Mouse (Mus musculus): ENCODE results near the gene Nipal3. TPM values are rescaled to one million over a fixed set of nuclear protein-coding genes. Genes with fewer than 3 reads are reported as not detected.

Nipal3 gene
- polyA plus RNA-seq, 1 experiment from 2014 or later = 1.8 TPM

GRCm38 (mm10) chr4:135520421-135520820 lies 25.6 kb upstream of the Nipal3 start:
- Histone ChIP-seq H3K36me3 (no peaks in the 10 kb centered on the region), H3K4me3 (no peak overlapping the region), H3K4me1 (replicated peaks) (peaks cover 30% of the 10 kb centered on the region), H3K27ac (no peak overlapping the region), H3K9me3 (no peaks in the 10 kb centered on the region), H3K27me3 (ENCODE audit: insufficient read depth, poor library complexity, severe bottlenecking) (peaks cover 31% of the 10 kb centered on the region)
- 81% methylated on average over 9 of the region's 9 CpGs for WGBS
- no peak for DNase-seq (ENCODE audit: low spot score)

GRCm38 (mm10) chr4:135518135-135518534 lies 23.3 kb upstream of the Nipal3 start:
- Histone ChIP-seq H3K27ac (no peak overlapping the region), H3K4me1 (replicated peaks) (peaks cover 18% of the 10 kb centered on the region), H3K9me3 (no peaks in the 10 kb centered on the region), H3K4me3 (no peak overlapping the region), H3K27me3 (ENCODE audit: insufficient read depth, poor library complexity, severe bottlenecking) (peaks cover 22% of the 10 kb centered on the region), H3K36me3 (no peaks in the 10 kb centered on the region)
- no peak for DNase-seq (ENCODE audit: low spot score)
- 92% methylated on average over 12 of the region's 12 CpGs for WGBS

- Histone ChIP-seq H3K27ac (peak overlapping the region; percentile 56; the same call in 1 of the 2 replicates), H3K9me3 (no peaks in the 10 kb centered on the region), H3K36me3 (no peaks in the 10 kb centered on the region), H3K4me1 (replicated peaks) (peaks cover 18% of the 10 kb centered on the region), H3K27me3 (ENCODE audit: insufficient read depth, poor library complexity, severe bottlenecking) (peaks cover 20% of the 10 kb centered on the region), H3K4me3 (no peak overlapping the region)
- 52% methylated on average over 15 of the region's 15 CpGs for WGBS
- DNase-seq (ENCODE audit: low spot score) = peak; percentile 57
Observed at GRCm38 (mm10) chr4:135516351-135517316, 21.8 kb upstream of the Nipal3 start.

- Histone ChIP-seq H3K9me3 (no peaks in the 10 kb centered on the region), H3K36me3 (no peaks in the 10 kb centered on the region), H3K27ac (no peak overlapping the region), H3K27me3 (ENCODE audit: insufficient read depth, poor library complexity, severe bottlenecking) (peaks cover 26% of the 10 kb centered on the region), H3K4me1 (replicated peaks) (peaks cover 18% of the 10 kb centered on the region), H3K4me3 (no peak overlapping the region)
- no peak for DNase-seq (ENCODE audit: low spot score)
- 66% methylated on average over 14 of the region's 14 CpGs for WGBS
Observed at GRCm38 (mm10) chr4:135514925-135515324, 20.1 kb upstream of the Nipal3 start.

GRCm38 (mm10) chr4:135513865-135514264 lies 19.0 kb upstream of the Nipal3 start:
- no peak for DNase-seq (ENCODE audit: low spot score)
- H3K27me3 ChIP-seq (ENCODE audit: insufficient read depth, poor library complexity, severe bottlenecking) = peaks cover 33% of the 10 kb centered on the region
- no peaks in the 10 kb centered on the region for H3K9me3 ChIP-seq
- 89% methylated on average over 7 of the region's 7 CpGs for WGBS
- H3K27ac ChIP-seq = no peak overlapping the region
- no peaks in the 10 kb centered on the region for H3K36me3 ChIP-seq
- H3K4me1 ChIP-seq (replicated peaks) = peaks cover 19% of the 10 kb centered on the region
- no peak overlapping the region for H3K4me3 ChIP-seq

GRCm38 (mm10) chr4:135509515-135509914 lies 14.7 kb upstream of the Nipal3 start:
- Histone ChIP-seq H3K27me3 (ENCODE audit: insufficient read depth, poor library complexity, severe bottlenecking) (peaks cover 29% of the 10 kb centered on the region), H3K4me3 (no peak overlapping the region), H3K4me1 (replicated peaks) (peaks cover 12% of the 10 kb centered on the region), H3K36me3 (no peaks in the 10 kb centered on the region), H3K27ac (no peak overlapping the region), H3K9me3 (no peaks in the 10 kb centered on the region)
- 63% methylated on average over 12 of the region's 12 CpGs for WGBS
- DNase-seq (ENCODE audit: low spot score) = no peak

GRCm38 (mm10) chr4:135508419-135509039 lies 13.7 kb upstream of the Nipal3 start:
- DNase-seq (ENCODE audit: low spot score) = peak; percentile 83
- Histone ChIP-seq H3K36me3 (no peaks in the 10 kb centered on the region), H3K27me3 (ENCODE audit: insufficient read depth, poor library complexity, severe bottlenecking) (peaks cover 29% of the 10 kb centered on the region), H3K9me3 (no peaks in the 10 kb centered on the region), H3K27ac (peak overlapping the region; percentile 40; the same call in 1 of the 2 replicates), H3K4me1 (replicated peaks) (peaks cover 12% of the 10 kb centered on the region), H3K4me3 (peak overlapping the region; percentile 39)
- WGBS = 14% methylated on average over 13 of the region's 13 CpGs

- Histone ChIP-seq H3K4me1 (replicated peaks) (peaks cover 12% of the 10 kb centered on the region), H3K27ac (no peak overlapping the region), H3K4me3 (peak overlapping the region; percentile 42), H3K27me3 (ENCODE audit: insufficient read depth, poor library complexity, severe bottlenecking) (peaks cover 29% of the 10 kb centered on the region), H3K36me3 (no peaks in the 10 kb centered on the region), H3K9me3 (no peaks in the 10 kb centered on the region)
- DNase-seq (ENCODE audit: low spot score) = peak; percentile 62
- 18% methylated on average over 22 of the region's 22 CpGs for WGBS
Observed at GRCm38 (mm10) chr4:135507547-135508350, 12.9 kb upstream of the Nipal3 start.

GRCm38 (mm10) chr4:135505794-135506193 lies 11.0 kb upstream of the Nipal3 start:
- no peak overlapping the region for H3K4me3 ChIP-seq

GRCm38 (mm10) chr4:135501587-135501986 lies 6.7 kb upstream of the Nipal3 start:
- H3K9me3 ChIP-seq = peaks cover 8% of the 10 kb centered on the region; the same call in 1 of the 2 replicates
- 48% methylated on average over 4 of the region's 4 CpGs for WGBS
- H3K4me1 ChIP-seq (replicated peaks) = no peaks in the 10 kb centered on the region
- H3K4me3 ChIP-seq = no peak overlapping the region
- H3K27ac ChIP-seq = no peak overlapping the region
- H3K36me3 ChIP-seq = no peaks in the 10 kb centered on the region
- DNase-seq (ENCODE audit: low spot score) = no peak
- H3K27me3 ChIP-seq (ENCODE audit: insufficient read depth, poor library complexity, severe bottlenecking) = no peaks in the 10 kb centered on the region

More at GRCm38 (mm10) chr4:135505794-135506193, 11.0 kb upstream of the Nipal3 start:
- DNase-seq (ENCODE audit: low spot score) = no peak
- peaks cover 16% of the 10 kb centered on the region for H3K27me3 ChIP-seq (ENCODE audit: insufficient read depth, poor library complexity, severe bottlenecking)
- 0 out of 2 replicates have a peak, but pooled peaks cover 3% of the 10 kb centered on the region for H3K9me3 ChIP-seq
- H3K4me1 ChIP-seq (replicated peaks) = peaks cover 12% of the 10 kb centered on the region
- WGBS = 79% methylated on average over 11 of the region's 11 CpGs
- no peak overlapping the region for H3K27ac ChIP-seq
- H3K36me3 ChIP-seq = no peaks in the 10 kb centered on the region

GRCm38 (mm10) chr4:135499831-135500230 lies 5.0 kb upstream of the Nipal3 start:
- 78% methylated on average over 3 of the region's 3 CpGs for WGBS
- DNase-seq (ENCODE audit: low spot score) = no peak
- no peak overlapping the region for H3K4me3 ChIP-seq

GRCm38 (mm10) chr4:135498136-135498535 lies 3.3 kb upstream of the Nipal3 start:
- no peaks in the 10 kb centered on the region for H3K27me3 ChIP-seq (ENCODE audit: insufficient read depth, poor library complexity, severe bottlenecking)
- H3K27ac ChIP-seq = no peak overlapping the region
- H3K4me3 ChIP-seq = no peak overlapping the region
- DNase-seq (ENCODE audit: low spot score) = no peak
- H3K4me1 ChIP-seq (replicated peaks) = peaks cover 25% of the 10 kb centered on the region
- peaks cover 8% of the 10 kb centered on the region; the same call in 1 of the 2 replicates for H3K9me3 ChIP-seq
- no peaks in the 10 kb centered on the region for H3K36me3 ChIP-seq
- WGBS = 85% methylated on average over 6 of the region's 6 CpGs

More at GRCm38 (mm10) chr4:135499831-135500230, 5.0 kb upstream of the Nipal3 start:
- H3K4me1 ChIP-seq (replicated peaks) = peaks cover 13% of the 10 kb centered on the region
- no peaks in the 10 kb centered on the region for H3K36me3 ChIP-seq
- no peak overlapping the region for H3K27ac ChIP-seq
- no peaks in the 10 kb centered on the region for H3K27me3 ChIP-seq (ENCODE audit: insufficient read depth, poor library complexity, severe bottlenecking)
- peaks cover 8% of the 10 kb centered on the region; the same call in 1 of the 2 replicates for H3K9me3 ChIP-seq

Data from hindbrain, embryonic 10.5 days (tissue).